Mouse (Mus musculus) brown adipose tissue, adult 24 weeks (tissue): ENCODE results near the gene Hoxb5. TPM values are rescaled to one million over a fixed set of nuclear protein-coding genes. Genes with fewer than 3 reads are reported as not detected.

Experiments used
- H3K27ac ChIP-seq: fragments of 200-500 bp; replicated peaks from 2 replicates; pipeline ENCODE4 v1.5.1; 2012; ENCODE audit warnings: low read depth, mild to moderate bottlenecking, low read length
- H3K4me1 ChIP-seq: fragments of 200-500 bp; 2 replicates; pipeline ENCODE4 v1.6.1; 2012; ENCODE audit warnings: low read length, mixed read lengths; ENCODE audit not compliant: control insufficient read depth, insufficient read depth, insufficient read length
- H3K4me3 ChIP-seq: fragments of 200-500 bp; 2 replicates; pipeline ENCODE4 v1.5.1; 2012; ENCODE audit warnings: low read depth, mild to moderate bottlenecking, low read length, moderate library complexity; ENCODE audit not compliant: insufficient read depth
- polyA plus RNA-seq: library from polyadenylated mRNA; stranded (reverse); fragments of >200 nt; gene quantifications from 2 replicates; pipeline ENCODE4 v1.2.4, GENCODE M21; 2012; ENCODE audit not compliant: missing spikeins, insufficient read depth, insufficient read length

Hoxb5 gene
- polyA plus RNA-seq: 1.1 and 1.2 TPM in 2 replicates

GRCm38 (mm10) chr11:96303151-96304099 is at the start of gene Hoxb5:
TSS of gene Hoxb5 (plus strand) at chr11:96303336.
- H3K4me3 ChIP-seq: peak within 1 kb of the TSS; percentile 64
- no peaks in the 10 kb centered on the region; the same call in 1 of the 2 replicates for H3K4me1 ChIP-seq
- peak within 1 kb of the TSS; percentile 75 for H3K27ac ChIP-seq

- H3K4me1 ChIP-seq: no peaks in the 10 kb centered on the region
- H3K27ac ChIP-seq: no peak overlapping the region
- no peak overlapping the region for H3K4me3 ChIP-seq
These were observed 48.9 kb upstream of the Hoxb5 start for GRCm38 (mm10) chr11:96254221-96254620.

- H3K4me1 ChIP-seq: no peaks in the 10 kb centered on the region
- H3K4me3 ChIP-seq: no peak overlapping the region
- H3K27ac ChIP-seq: no peak overlapping the region
These were observed 47.8 kb upstream of the Hoxb5 start for GRCm38 (mm10) chr11:96255111-96255995.

- Histone ChIP-seq H3K27ac (no peak overlapping the region), H3K4me3 (no peak overlapping the region), H3K4me1 (no peaks in the 10 kb centered on the region)
These were observed 47.1 kb upstream of the Hoxb5 start for GRCm38 (mm10) chr11:96255996-96256445.

GRCm38 (mm10) chr11:96257141-96257540 is 46.0 kb upstream of the Hoxb5 start:
- H3K4me1 ChIP-seq: no peaks in the 10 kb centered on the region
- H3K4me3 ChIP-seq: no peak overlapping the region
- no peak overlapping the region for H3K27ac ChIP-seq

GRCm38 (mm10) chr11:96259038-96259437 is 44.1 kb upstream of the Hoxb5 start:
- Histone ChIP-seq H3K4me1 (no peaks in the 10 kb centered on the region), H3K27ac (no peak overlapping the region), H3K4me3 (no peak overlapping the region)

- no peaks in the 10 kb centered on the region for H3K4me1 ChIP-seq
- no peak overlapping the region for H3K4me3 ChIP-seq
- no peak overlapping the region for H3K27ac ChIP-seq
These were observed 43.6 kb upstream of the Hoxb5 start for GRCm38 (mm10) chr11:96259511-96259910.

GRCm38 (mm10) chr11:96260310-96260970 is 42.7 kb upstream of the Hoxb5 start:
- no peak overlapping the region for H3K4me3 ChIP-seq
- H3K4me1 ChIP-seq: no peaks in the 10 kb centered on the region
- no peak overlapping the region for H3K27ac ChIP-seq

- Histone ChIP-seq H3K4me1 (no peaks in the 10 kb centered on the region), H3K27ac (no peak overlapping the region), H3K4me3 (no peak overlapping the region)
These were observed 41.7 kb upstream of the Hoxb5 start for GRCm38 (mm10) chr11:96261323-96261890.

GRCm38 (mm10) chr11:96262262-96262830 is 40.8 kb upstream of the Hoxb5 start:
- H3K4me1 ChIP-seq: no peaks in the 10 kb centered on the region
- H3K27ac ChIP-seq: no peak overlapping the region
- H3K4me3 ChIP-seq: no peak overlapping the region

- no peaks in the 10 kb centered on the region for H3K4me1 ChIP-seq
These were observed 39.3 kb upstream of the Hoxb5 start for GRCm38 (mm10) chr11:96263636-96264389.

GRCm38 (mm10) chr11:96264390-96265020 is 38.6 kb upstream of the Hoxb5 start:
- Histone ChIP-seq H3K27ac (no peak overlapping the region), H3K4me3 (no peak overlapping the region), H3K4me1 (no peaks in the 10 kb centered on the region)

More at GRCm38 (mm10) chr11:96263636-96264389, 39.3 kb upstream of the Hoxb5 start:
- H3K27ac ChIP-seq: no peak overlapping the region
- H3K4me3 ChIP-seq: no peak overlapping the region

- Histone ChIP-seq H3K4me3 (no peak overlapping the region), H3K4me1 (no peaks in the 10 kb centered on the region), H3K27ac (no peak overlapping the region)
These were observed 37.2 kb upstream of the Hoxb5 start for GRCm38 (mm10) chr11:96265954-96266353.
